Mouse (Mus musculus): ENCODE measurements around the gene Zzz3. TPM values are rescaled to one million over a fixed set of nuclear protein-coding genes. Genes with fewer than 3 reads are reported as not detected.

Zzz3 gene
- polyA plus RNA-seq, 1 experiment: 13.3 TPM

GRCm38 (mm10) chr3:152428925-152429324 lies 33.7 kb downstream of the Zzz3 start:
- TF ChIP-seq CTCF (IDR thresholded peaks at IDR 0.05; ENCODE audit: extremely low read depth, insufficient read length, insufficient replicate concordance, low read depth, low read length) (no peak), POLR2A (IDR thresholded peaks at IDR 0.05; ENCODE audit: low read depth, low read length) (no peak)
- Histone ChIP-seq H3K27me3 (ENCODE audit: control insufficient read depth, insufficient read depth, low read length) (no peaks in the 10 kb centered on the region), H3K4me3 (ENCODE audit: low read depth, low read length) (no peak overlapping the region), H3K4me1 (ENCODE audit: control insufficient read depth, insufficient read depth, insufficient read length, low read length) (no peaks in the 10 kb centered on the region), H3K36me3 (ENCODE audit: control insufficient read depth, insufficient read depth, low read length) (peaks cover 27% of the 10 kb centered on the region), H3K27ac (ENCODE audit: insufficient read depth, low read depth, low read length) (no peak overlapping the region)
- WGBS: 91% methylated on average over 8 of the region's 8 CpGs

GRCm38 (mm10) chr3:152432677-152433076 lies 37.4 kb downstream of the Zzz3 start:
- Histone ChIP-seq H3K27me3 (ENCODE audit: control insufficient read depth, insufficient read depth, low read length) (no peaks in the 10 kb centered on the region), H3K36me3 (ENCODE audit: control insufficient read depth, insufficient read depth, low read length) (peaks cover 26% of the 10 kb centered on the region), H3K4me3 (ENCODE audit: low read depth, low read length) (no peak overlapping the region), H3K27ac (ENCODE audit: insufficient read depth, low read depth, low read length) (no peak overlapping the region), H3K4me1 (ENCODE audit: control insufficient read depth, insufficient read depth, insufficient read length, low read length) (no peaks in the 10 kb centered on the region)
- TF ChIP-seq CTCF (IDR thresholded peaks at IDR 0.05; ENCODE audit: extremely low read depth, insufficient read length, insufficient replicate concordance, low read depth, low read length): no peak
- no peak for TF ChIP-seq POLR2A (IDR thresholded peaks at IDR 0.05; ENCODE audit: low read depth, low read length)
- 90% methylated on average over 7 of the region's 7 CpGs for whole genome bisulfite sequencing

GRCm38 (mm10) chr3:152435590-152435989 lies 40.3 kb downstream of the Zzz3 start:
- peaks cover 14% of the 10 kb centered on the region for H3K36me3 ChIP-seq (ENCODE audit: control insufficient read depth, insufficient read depth, low read length)
- TF ChIP-seq CTCF (IDR thresholded peaks at IDR 0.05; ENCODE audit: extremely low read depth, insufficient read length, insufficient replicate concordance, low read depth, low read length): no peak
- no peak for TF ChIP-seq POLR2A (IDR thresholded peaks at IDR 0.05; ENCODE audit: low read depth, low read length)
- H3K27me3 ChIP-seq (ENCODE audit: control insufficient read depth, insufficient read depth, low read length): no peaks in the 10 kb centered on the region
- H3K27ac ChIP-seq (ENCODE audit: insufficient read depth, low read depth, low read length): no peak overlapping the region
- no peak overlapping the region for H3K4me3 ChIP-seq (ENCODE audit: low read depth, low read length)
- H3K4me1 ChIP-seq (ENCODE audit: control insufficient read depth, insufficient read depth, insufficient read length, low read length): no peaks in the 10 kb centered on the region

- Histone ChIP-seq H3K4me3 (ENCODE audit: low read depth, low read length) (no peak overlapping the region), H3K27me3 (ENCODE audit: control insufficient read depth, insufficient read depth, low read length) (no peaks in the 10 kb centered on the region), H3K4me1 (ENCODE audit: control insufficient read depth, insufficient read depth, insufficient read length, low read length) (0 out of 2 replicates have a peak, but pooled peaks cover 2% of the 10 kb centered on the region), H3K27ac (ENCODE audit: insufficient read depth, low read depth, low read length) (no peak overlapping the region), H3K36me3 (ENCODE audit: control insufficient read depth, insufficient read depth, low read length) (peaks cover 9% of the 10 kb centered on the region; the same call in 1 of the 2 replicates)
- TF ChIP-seq POLR2A (IDR thresholded peaks at IDR 0.05; ENCODE audit: low read depth, low read length): no peak
- no peak for TF ChIP-seq CTCF (IDR thresholded peaks at IDR 0.05; ENCODE audit: extremely low read depth, insufficient read length, insufficient replicate concordance, low read depth, low read length)
- 84% methylated on average over 7 of the region's 7 CpGs for WGBS
Measured at GRCm38 (mm10) chr3:152438068-152438467, 42.8 kb downstream of the Zzz3 start.

GRCm38 (mm10) chr3:152442795-152443194 lies 47.5 kb downstream of the Zzz3 start:
- WGBS: 91% methylated on average over 4 of the region's 4 CpGs
- Histone ChIP-seq H3K27me3 (ENCODE audit: control insufficient read depth, insufficient read depth, low read length) (no peaks in the 10 kb centered on the region), H3K4me1 (ENCODE audit: control insufficient read depth, insufficient read depth, insufficient read length, low read length) (0 out of 2 replicates have a peak, but pooled peaks cover 2% of the 10 kb centered on the region), H3K4me3 (ENCODE audit: low read depth, low read length) (no peak overlapping the region), H3K27ac (ENCODE audit: insufficient read depth, low read depth, low read length) (no peak overlapping the region), H3K36me3 (ENCODE audit: control insufficient read depth, insufficient read depth, low read length) (0 out of 2 replicates have a peak, but pooled peaks cover 7% of the 10 kb centered on the region)
- no peak for TF ChIP-seq CTCF (IDR thresholded peaks at IDR 0.05; ENCODE audit: extremely low read depth, insufficient read length, insufficient replicate concordance, low read depth, low read length)
- no peak for TF ChIP-seq POLR2A (IDR thresholded peaks at IDR 0.05; ENCODE audit: low read depth, low read length)

GRCm38 (mm10) chr3:152444114-152444513 lies 48.8 kb downstream of the Zzz3 start:
- WGBS: 76% methylated on average over 3 of the region's 3 CpGs
- Histone ChIP-seq H3K4me3 (ENCODE audit: low read depth, low read length) (no peak overlapping the region), H3K27me3 (ENCODE audit: control insufficient read depth, insufficient read depth, low read length) (no peaks in the 10 kb centered on the region), H3K27ac (ENCODE audit: insufficient read depth, low read depth, low read length) (no peak overlapping the region), H3K36me3 (ENCODE audit: control insufficient read depth, insufficient read depth, low read length) (peaks cover 8% of the 10 kb centered on the region; the same call in 1 of the 2 replicates), H3K4me1 (ENCODE audit: control insufficient read depth, insufficient read depth, insufficient read length, low read length) (0 out of 2 replicates have a peak, but pooled peaks cover 2% of the 10 kb centered on the region)
- TF ChIP-seq CTCF (IDR thresholded peaks at IDR 0.05; ENCODE audit: extremely low read depth, insufficient read length, insufficient replicate concordance, low read depth, low read length) (no peak), POLR2A (IDR thresholded peaks at IDR 0.05; ENCODE audit: low read depth, low read length) (no peak)

GRCm38 (mm10) chr3:152446966-152447365 lies 51.7 kb downstream of the Zzz3 start:
- Histone ChIP-seq H3K36me3 (ENCODE audit: control insufficient read depth, insufficient read depth, low read length) (peaks cover 24% of the 10 kb centered on the region), H3K27me3 (ENCODE audit: control insufficient read depth, insufficient read depth, low read length) (no peaks in the 10 kb centered on the region), H3K4me1 (ENCODE audit: control insufficient read depth, insufficient read depth, insufficient read length, low read length) (0 out of 2 replicates have a peak, but pooled peaks cover 2% of the 10 kb centered on the region), H3K4me3 (ENCODE audit: low read depth, low read length) (no peak overlapping the region), H3K27ac (ENCODE audit: insufficient read depth, low read depth, low read length) (no peak overlapping the region)
- 90% methylated on average over 1 of the region's 1 CpGs for WGBS
- TF ChIP-seq POLR2A (IDR thresholded peaks at IDR 0.05; ENCODE audit: low read depth, low read length): no peak
- TF ChIP-seq CTCF (IDR thresholded peaks at IDR 0.05; ENCODE audit: extremely low read depth, insufficient read length, insufficient replicate concordance, low read depth, low read length): no peak
